Mouse (Mus musculus) right cerebral cortex, postnatal 4 days (tissue): ENCODE data around the gene Ubap2l.

Source experiments
- DNase-seq: peaks from one replicate; pipeline ENCODE4 v3.0.0-alpha.2; 2022

Ubap2l gene

DNA sequence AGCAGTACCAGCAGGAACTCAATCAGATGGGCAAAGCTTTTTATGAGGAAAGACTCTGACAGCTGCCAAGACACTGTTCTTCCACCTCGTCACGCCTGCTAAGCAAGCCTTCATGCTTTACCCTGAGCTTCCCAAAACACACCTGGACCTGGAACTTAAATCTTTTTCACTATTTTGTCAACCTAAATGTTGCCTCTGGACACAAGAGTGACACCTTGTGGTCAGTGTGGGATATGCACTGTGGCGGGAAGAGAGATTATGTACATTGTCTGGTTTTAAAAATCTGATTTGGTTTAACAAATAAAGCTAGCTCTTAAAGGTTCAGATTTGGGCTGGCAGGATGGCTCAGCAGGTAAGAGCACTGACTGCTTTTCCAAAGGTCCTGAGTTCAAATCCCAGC is 13.1 kb upstream of the Ubap2l start:
- no peak for DNase-seq

DNA sequence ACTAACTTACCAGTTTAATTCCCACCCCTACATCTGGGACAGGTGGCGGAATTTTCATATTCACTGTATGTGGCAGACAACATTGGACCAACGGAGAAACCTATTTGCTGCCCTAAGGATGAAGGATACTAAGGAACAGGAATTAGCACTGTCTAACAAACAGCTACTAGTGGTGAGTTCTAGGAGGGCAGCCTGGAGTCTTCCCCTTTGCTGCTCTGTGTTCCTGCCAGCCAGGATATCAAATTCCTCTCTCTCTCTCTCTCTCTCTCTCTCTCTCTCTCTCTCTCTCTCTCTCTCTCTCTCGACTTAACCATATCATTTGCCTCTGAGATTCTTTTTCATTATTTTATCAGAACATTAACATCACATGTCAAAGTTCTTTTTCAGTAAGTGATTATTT is 12.0 kb upstream of the Ubap2l start:
- DNase-seq: no peak

DNA sequence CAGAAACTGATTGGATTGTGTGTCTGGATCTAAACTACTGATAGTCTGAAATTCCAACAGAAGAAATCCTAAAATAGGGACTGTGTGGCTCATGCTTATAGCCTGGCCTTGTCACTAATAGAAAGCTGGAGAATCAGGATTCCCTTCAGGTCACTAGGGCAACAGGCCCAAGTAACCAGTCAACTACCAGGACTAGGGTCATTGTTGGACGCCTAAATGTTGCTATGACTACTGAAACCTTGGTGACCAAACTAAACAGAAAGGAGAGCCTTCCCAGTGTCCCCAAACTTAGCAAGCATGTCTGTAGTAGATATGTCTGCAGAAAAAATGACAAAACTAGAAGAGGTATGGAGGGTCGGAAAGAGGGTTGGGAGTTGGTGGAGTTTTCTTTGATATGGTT is 10.1 kb upstream of the Ubap2l start:
- DNase-seq: no peak

DNA sequence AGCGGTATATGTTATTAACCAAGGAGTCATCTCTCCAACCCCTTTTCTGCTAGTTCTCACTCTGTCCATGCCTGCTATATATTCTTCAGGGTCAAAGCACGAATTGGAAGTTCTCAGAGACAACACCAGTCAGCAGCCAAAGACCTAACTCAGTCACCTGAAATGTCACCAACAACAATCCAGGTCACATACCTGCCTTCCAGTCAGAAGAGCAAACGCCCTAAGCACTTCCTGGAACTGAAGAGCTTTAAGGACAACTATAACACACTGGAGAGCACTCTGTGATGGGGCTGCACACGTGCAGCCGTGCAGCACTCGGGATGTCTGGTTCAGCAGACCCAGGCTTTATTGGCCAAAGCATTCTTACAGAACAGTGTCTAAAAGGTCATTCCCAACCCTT is 9.1 kb upstream of the Ubap2l start:
- DNase-seq: no peak

DNA sequence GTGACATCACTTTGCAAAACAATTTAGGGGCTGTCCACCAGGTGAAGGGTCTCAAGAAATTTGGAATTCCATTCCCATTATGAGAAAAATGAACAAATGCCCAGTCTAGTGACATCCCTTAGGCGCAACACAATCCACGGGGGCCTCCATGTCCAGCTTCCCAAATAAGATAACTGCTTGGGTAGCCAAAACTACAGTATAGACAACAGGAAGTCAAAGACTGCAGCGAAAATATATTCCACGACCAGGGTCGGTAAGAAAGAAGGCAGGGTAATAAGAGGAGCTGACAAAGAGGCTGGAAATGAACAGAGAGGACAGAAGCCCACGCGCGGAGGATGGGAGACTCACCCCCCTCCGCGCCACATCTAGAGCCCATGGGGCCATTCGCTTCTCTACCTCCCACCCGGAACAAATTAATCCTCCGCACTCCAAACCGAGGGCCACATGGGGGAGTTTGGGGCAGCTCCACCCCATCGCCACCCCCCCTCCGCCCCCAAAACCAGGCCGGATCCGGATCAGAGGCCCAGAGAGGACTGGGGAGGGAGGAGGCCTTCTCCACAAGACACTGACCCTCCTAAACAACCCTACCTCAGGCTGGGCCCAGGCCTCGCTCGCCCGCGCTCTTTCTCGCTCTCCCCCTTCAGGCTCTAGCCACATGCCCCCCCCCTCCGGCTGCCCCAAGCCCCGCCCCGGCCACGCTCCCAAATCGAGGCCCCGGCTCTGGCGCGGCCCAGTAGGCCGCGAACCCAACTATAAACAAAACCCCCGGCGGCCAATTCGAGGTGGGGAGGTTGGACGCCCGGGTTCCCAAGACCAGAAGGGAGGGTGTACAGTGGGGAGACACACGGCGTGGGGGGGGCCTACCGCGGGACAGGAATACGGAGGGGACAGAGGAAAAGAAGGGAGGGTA is 732 bp downstream of the Ubap2l start, which contains the start of gene 4933434E20Rik:
Gene 4933434E20Rik, plus strand, starts transcription at position 196 of the 910 bp plus-strand sequence.
- DNase-seq: peak; percentile 65

DNA sequence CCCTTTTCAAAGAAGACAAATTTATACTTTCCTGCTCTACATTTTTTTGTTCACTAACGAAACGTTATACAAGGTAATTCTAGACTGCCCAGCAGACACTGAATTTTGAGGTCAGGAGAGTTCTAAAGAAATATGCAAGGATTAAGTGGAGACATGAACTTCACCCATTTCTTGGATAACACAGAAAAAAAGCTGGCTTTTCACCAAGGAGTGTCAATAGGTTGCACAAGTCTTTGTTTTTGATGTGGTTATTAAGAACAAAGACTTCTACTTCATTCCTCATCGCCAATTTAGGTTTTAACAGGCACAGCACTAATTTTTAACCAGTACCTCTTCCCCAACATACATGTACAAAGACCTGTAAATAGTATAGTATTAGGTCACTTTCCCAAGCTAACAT is 2.7 kb downstream of the Ubap2l start:
- DNase-seq: no peak

DNA sequence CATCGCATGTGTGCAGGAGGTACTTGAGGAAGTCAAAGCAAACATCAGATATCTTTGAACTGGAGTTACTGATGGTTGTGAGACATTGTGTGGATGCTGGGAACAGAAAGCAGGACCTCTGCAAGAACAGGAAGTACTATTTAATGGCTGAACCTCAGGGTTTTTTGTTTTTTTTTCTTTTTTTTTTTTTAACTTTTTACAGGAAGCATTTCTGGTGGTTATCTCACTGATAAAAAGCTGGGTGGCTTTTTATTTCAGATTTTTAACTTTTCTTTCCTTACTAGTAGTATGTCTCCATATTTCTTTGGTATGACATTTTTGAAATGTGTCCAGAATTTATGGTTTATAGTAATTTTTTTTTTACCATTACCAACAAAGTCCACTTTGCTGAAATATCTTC is 16.2 kb downstream of the Ubap2l start:
- DNase-seq: no peak

DNA sequence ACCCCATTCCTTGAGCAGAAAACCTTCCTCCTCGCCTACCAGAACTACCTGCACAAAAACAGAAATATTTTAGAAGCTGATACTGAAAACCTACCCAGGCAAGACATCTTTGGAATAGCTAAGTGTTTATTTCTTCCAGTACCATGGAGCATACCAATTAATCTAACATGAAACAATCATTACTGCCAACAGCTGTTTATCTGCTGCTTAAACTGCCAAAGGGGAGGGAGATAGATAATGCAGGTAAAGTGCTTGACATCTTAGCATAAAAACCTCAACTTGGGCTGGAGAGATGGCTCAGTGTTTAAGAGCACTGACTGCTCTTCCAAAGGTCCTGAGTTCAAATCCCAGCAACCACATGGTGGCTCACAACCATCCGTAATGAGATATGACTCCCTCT is 17.8 kb downstream of the Ubap2l start:
- DNase-seq: no peak

DNA sequence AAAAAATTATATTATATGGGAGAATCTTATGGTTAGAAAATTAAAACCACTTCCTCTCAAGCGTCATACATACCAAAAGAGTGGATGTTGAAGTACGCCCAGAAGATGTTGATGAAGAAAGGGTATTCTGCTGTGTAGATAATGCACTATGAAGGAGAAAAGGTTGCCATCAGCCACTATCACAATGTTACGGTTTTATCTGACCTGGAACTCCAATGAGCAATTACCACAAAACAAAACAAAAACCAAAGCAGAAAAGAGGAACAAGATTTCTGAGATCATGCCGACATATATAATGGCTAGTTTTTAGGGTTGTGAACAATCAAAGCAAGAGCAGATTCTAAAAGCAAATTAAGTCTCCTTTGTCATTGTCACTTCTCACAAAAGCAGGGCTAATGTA is 35.8 kb downstream of the Ubap2l start:
- DNase-seq: no peak

DNA sequence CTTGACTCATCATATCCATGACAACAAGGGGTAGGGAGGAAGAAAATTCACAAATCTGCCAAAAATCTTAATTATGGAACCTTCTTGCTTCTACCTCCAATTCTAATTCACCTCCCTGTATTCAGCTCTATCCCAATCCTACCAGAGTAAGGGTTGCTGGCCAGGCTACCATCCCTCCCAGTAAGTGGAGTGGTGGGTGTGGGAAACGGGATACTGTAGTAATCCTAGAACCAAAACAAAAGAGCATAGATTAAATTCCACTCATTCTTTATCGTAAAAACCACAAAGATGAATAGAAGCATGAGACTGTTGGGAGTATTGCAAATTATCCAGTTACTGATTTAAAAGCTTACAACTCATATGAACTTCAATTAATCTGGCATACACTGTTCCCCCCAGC is 42.1 kb downstream of the Ubap2l start:
- no peak for DNase-seq

DNA sequence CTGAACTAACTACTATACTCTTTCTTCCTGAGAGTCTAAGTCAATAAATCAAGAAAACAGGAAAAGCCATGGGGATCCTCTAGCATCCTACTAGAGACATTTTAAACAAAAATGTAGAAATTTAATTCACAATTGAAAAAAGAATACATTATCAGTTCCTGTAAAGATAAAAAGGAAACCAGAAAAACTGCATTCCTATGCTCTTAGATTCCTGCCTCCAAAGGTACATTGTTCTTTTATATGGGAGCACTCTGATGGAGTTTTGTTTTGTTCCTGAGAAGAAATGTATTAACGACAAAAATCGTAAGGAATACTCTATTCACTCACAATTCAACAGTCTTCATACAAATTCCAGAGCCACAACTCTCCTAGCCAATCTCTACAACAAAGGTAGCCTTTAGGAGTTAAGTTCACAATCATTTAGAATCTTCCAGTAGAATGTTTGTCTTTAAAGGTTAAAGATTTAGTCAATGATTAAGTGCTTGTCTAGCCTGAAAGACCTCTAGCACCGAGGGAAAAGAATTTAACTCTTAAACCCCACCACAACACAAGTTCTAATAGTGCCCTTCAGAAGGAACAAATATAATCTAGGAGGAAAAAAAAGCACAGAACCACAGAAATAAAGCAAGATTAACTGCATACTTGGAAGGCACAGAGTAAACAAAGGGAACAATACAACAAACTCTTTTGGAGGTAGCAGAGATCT is 48.2 kb downstream of the Ubap2l start:
- no peak for DNase-seq

DNA sequence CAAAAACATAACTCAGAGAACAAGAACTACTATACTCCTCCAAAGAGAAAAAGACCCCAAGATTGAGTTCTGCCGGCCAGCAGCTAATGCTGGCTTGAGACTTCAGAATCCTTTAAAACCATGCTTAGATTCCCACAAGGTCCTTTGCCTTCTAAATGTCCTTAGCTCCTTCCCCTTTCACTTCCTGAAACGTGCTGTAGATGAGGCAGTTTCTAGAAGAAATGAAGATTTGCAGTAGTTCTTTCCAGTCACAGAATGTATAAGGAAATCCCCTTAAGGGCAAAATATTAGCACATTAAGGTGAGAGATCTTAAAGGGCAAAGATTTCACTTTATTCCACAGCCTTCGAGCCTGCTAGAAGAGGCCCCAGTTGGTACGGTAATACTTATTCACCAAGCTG is 52.6 kb downstream of the Ubap2l start:
- DNase-seq: no peak

DNA sequence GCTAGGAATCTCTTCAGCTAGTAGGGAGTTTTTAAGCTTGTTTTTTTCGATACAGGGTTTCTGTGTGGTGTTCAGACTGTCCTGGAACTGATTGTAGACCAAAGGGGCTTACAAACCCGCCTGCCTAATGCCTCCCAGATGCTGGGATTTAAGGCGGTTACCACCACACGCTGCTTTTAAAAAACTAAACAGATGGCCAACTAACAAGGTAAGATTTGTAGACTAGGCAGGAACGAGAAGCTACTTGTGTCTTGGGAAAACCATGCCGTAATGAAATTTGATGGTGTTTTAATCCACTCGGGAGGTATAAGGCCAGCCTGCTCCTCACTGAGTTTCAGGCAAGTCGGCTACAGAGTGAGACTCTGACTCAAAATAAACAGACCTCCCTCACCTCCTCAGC is 53.3 kb downstream of the Ubap2l start:
- no peak for DNase-seq

DNA sequence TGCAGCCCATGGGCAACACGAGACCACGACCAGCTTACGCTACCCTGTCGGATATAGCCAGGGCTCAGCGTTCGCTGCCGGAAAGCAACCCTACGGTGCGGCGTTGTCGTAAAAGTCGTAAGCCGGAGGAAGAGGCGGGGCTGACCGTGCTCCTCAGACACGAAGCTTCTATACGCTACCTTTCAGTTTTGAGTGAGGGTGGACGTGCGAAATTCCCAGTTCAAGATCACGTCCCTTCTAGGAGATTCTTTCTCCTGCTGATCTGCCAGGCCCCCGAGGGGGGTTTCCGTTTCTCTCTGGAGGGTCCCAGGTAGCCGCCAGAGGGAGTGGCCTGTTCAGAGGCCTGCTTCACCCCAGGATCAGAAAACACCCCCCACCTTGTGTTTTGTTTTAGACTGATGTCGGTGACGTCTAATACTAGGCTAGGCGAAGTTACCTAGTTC is 53.8 kb downstream of the Ubap2l start, which contains the start of gene Hax1:
Gene Hax1, minus strand, starts transcription at position 169 of the 443 bp plus-strand sequence.
- DNase-seq: peak; percentile 93

DNA sequence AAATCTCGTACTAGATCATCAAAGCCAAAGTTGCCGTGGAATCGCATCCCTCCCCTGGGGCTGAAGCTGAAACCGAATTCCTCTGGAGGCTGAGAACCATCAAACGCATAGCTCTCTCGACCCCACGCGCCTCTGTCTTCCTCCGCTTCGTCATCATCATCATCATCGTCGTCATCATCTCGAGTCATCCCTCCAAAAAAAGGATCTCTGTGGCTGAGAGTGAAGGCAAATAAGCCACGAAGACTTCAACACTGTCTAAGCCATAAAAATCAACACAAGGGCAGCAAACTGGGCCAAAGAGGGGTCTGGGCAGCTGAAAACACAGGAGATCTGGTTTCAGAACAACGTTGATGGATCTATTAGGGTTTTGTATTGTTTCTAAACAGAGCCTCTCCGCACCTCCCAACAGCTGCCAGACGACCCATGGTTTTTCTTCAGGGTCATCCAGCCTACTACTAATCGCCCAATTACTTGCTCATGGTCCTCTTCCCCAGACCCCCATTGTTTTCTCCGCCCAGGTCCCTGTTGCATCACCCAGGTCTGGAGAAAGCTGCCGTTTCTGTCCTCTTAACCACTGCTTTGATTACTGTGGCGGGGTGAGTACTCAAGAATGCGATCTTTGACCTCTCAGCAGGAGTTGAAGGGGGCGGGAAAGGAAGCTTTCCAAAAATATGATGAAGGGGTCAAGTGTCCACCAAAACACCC is 54.5 kb downstream of the Ubap2l start:
- DNase-seq: peak; percentile 10

DNA sequence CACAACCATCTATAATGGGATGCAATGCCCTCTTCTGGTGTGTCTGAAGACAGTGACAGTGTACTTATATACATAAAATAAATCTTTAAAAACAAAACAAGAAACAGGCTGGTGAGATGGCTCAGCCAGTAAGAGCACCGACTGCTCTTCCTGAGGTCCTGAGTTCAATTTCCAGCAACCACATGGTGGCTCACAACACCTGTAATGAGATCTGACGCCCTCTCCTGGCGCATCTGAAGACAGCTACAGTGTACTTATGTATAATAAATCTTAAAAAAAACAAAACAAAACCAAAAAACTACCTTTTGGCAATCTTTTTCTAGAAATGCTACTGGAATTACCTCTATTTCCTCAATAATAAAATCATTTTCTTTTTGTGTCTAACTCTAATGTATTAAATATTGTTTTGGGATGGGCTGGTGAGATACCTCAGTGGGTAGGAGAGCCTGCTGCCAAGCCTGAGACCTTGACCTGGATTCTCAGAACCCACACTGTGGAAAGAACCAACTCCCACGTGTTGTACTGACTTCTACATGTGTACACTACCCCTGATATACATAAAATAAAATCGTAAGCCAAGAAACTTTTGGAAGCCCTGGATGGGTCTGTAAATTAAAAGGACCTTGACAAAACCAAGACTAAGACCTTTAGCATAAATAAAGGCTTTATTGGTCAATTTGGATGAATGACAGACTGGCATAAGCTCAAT is 57.5 kb downstream of the Ubap2l start:
- DNase-seq: no peak

DNA sequence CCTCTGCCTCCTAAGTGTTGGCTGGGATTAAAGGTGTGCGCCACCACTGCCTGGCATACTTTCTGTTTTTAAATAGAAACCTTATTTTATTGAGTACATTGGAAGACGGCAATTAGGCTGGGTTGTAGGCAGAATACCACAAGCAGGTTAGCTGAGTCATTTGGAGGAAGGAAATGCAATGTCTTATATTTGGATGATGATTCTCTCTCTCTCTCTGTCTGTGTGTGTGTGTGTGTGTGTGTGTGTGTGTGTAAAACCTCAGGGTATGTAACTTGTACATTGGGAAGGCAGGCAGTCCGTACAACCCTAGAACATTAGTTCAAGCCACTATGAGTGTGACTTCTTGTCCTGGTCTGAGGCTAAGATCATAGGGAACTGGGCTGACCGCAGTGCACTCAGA is 64.6 kb downstream of the Ubap2l start:
- no peak for DNase-seq

DNA sequence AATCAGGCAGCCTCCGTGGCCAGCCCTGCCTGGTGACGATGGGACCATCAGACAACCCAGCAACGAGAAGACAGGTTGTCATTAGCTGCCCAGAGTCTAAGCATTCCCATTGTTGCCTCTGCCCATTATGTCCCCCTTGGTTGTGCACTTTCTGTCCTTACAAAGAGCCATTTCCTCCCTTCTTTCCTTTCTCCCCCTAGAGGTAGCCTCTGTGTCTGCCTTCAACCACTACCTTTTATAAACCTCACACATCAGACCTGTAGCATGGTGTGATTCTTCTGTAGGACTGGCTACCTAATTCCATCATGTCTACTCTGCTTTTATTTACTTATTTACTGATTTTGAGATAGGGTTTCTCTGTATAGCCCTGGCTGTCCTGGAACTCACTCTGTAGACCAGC is 65.2 kb downstream of the Ubap2l start:
- no peak for DNase-seq

DNA sequence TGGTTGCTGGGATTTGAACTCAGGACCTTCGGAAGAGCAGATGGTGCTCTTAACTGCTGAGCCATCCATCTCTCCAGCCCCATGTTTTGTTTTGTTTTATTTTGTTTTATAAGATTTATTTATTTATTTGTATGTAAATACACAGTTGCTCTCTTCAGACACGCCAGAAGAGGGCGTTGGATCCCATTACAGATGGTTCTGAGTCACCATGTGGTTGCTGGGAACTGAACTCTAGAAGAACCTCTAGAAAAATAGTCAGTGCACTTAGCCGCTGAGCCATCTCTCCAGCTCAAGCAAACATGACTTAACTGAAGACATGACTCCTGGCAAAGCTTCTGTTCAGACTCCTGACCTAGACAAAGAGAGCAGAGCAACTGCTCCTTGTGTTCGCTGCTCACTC is 70.0 kb downstream of the Ubap2l start:
- no peak for DNase-seq

DNA sequence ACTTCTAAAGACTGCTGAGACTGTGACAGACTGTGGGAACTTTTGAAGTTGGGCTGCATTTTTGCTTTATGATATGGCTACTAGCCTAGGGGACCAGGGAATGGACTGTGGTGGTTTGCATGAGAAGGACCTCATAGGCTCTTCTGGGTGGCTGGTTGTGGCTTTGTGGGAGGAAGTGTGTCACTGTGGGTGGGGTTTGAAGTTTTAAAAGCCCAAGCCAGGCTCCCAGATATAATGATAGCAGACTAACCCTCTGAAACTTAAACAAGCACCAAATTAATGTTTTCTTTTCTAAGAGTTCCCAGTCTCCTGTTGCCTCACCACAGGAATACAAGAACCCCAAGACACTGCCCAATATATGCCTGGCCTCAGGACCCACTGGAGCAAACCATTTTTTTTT is 75.6 kb downstream of the Ubap2l start:
- no peak for DNase-seq

DNA sequence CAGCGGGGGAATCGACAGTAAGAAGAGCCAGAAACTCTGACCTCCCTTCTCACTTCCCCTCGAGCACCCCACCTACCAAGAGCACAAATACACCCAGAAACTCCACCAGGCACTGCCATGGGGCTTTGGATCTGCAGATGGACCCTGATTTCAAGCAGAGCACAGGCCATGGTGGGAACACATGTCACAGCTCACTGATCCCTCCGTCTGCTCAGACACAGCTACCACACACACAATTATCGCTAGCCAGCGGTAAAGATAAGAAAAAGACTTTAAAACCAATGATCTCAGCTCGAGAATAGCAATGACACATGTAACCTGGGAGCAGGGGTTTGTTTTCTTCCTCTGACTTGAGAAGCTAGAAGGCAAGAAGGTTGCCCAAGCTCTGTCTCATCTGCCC is 83.9 kb downstream of the Ubap2l start:
- DNase-seq: no peak

DNA sequence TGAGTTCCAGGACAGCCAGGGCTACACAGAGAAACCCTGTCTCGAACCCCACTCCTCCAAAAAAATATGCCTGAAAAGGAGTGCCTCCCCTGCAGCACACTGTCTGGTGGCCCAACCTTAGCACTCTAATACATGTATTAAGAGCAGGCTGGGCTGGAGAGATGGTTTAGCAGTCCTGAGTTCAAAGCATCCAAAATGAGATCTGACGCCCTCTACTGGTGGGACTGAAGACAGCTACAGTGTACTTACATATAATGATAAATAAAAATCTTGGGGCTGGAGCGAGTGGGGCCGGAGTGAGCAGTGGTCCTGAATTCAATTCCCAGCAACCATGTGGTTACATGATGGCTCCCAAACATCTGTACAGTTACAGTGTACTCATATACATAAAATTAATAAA is 85.5 kb downstream of the Ubap2l start:
- no peak for DNase-seq

DNA sequence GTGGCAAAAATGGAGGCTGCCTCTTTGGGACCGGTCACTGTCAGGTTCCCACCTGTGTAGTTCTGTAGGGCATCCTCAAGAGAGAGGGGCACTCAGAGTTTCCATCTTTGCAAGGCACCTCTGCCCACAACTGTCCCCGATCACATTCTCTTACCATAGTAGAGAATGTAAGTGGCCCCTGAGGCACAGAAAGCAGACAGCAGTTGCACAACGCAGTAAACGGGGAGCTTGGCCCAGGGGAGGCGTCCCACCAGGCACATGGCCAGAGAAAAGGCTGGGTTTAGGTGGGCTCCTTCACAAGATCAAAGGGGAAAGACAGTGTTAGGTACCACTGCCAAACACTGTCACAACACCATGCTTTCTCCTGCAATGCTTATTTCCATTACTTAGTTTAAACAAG is 86.5 kb downstream of the Ubap2l start:
- no peak for DNase-seq
